Mouse (Mus musculus) kidney, postnatal 0 days (tissue): ENCODE data around the gene Trub2. TPM values are rescaled to one million over a fixed set of nuclear protein-coding genes. Genes with fewer than 3 reads are reported as not detected.

ENCODE experiments used
- ATAC-seq: fragments of 200-750 bp; cut with Nextera tagmentation; replicated peaks from 2 replicates; pipeline ENCODE4 v1.8.0; 2017; ENCODE audit warnings: low read depth, moderate number of reproducible peaks, moderate TSS enrichment, moderate library complexity; ENCODE audit not compliant: low FRiP score
- DNase-seq: peaks from one replicate; pipeline ENCODE4 v3.0.0-alpha.2; 2016; ENCODE audit warnings: low spot score
- H3K27ac ChIP-seq: fragments of 300-500 bp; sonication (generic); 2 replicates; pipeline ENCODE4 v1.5.1; 2014; ENCODE audit warnings: mild to moderate bottlenecking
- H3K27me3 ChIP-seq: fragments of 300-500 bp; sonication (generic); 2 replicates; pipeline ENCODE4 v1.6.1; 2014; ENCODE audit warnings: low read length, mixed read lengths; ENCODE audit not compliant: insufficient read depth
- H3K36me3 ChIP-seq: fragments of 300-500 bp; sonication (generic); 2 replicates; pipeline ENCODE4 v1.6.1; 2014; ENCODE audit warnings: low read length, mixed read lengths; ENCODE audit not compliant: insufficient read depth
- H3K4me1 ChIP-seq: fragments of 300-500 bp; sonication (generic); replicated peaks from 2 replicates; pipeline ENCODE4 v1.6.1; 2014; ENCODE audit warnings: antibody characterized with exemption, low read length, mixed read lengths; ENCODE audit not compliant: insufficient read depth
- H3K4me2 ChIP-seq: fragments of 300-500 bp; sonication (generic); 2 replicates; pipeline ENCODE4 v1.6.1; 2014; ENCODE audit warnings: mild to moderate bottlenecking, low read length, moderate library complexity, mixed read lengths
- H3K4me3 ChIP-seq: fragments of 300-500 bp; sonication (generic); replicated peaks from 2 replicates; pipeline ENCODE4 v1.5.1; 2014; ENCODE audit warnings: low read depth, low read length
- H3K9ac ChIP-seq: fragments of 300-500 bp; sonication (generic); 2 replicates; pipeline ENCODE4 v1.6.1; 2014; ENCODE audit warnings: low read depth, low read length
- H3K9me3 ChIP-seq: fragments of 300-500 bp; sonication (generic); replicated peaks from 2 replicates; pipeline ENCODE4 v1.6.1; 2016; ENCODE audit warnings: low read length, inconsistent platforms, mixed read lengths
- CTCF ChIP-seq: IDR thresholded peaks from 2 replicates; pipeline ENCODE4 v1.5.1; 2016; ENCODE audit warnings: antibody characterized with exemption, low read depth, mild to moderate bottlenecking, moderate library complexity
- WGBS: fragments of 180-500 bp; shearing (Covaris S2); extraction: QIAGEN DNeasy Blood & Tissue Kit; methylation state at CpG from one replicate; pipeline ENCODE4 v1.1.7; 2014; 5-methylcytosine and 5-hydroxymethylcytosine counted together
- polyA plus RNA-seq: library from polyadenylated mRNA; unstranded; fragments of >200 nt; fragmentation: Nextera tagmentation; extraction: Ambion mirVana; gene quantifications from 2 replicates; pipeline ENCODE4 v1.2.1, GENCODE M21; 2015

The Trub2 gene
- polyA plus RNA-seq, 1 experiment from 2014 or later: 24.1 TPM

DNA sequence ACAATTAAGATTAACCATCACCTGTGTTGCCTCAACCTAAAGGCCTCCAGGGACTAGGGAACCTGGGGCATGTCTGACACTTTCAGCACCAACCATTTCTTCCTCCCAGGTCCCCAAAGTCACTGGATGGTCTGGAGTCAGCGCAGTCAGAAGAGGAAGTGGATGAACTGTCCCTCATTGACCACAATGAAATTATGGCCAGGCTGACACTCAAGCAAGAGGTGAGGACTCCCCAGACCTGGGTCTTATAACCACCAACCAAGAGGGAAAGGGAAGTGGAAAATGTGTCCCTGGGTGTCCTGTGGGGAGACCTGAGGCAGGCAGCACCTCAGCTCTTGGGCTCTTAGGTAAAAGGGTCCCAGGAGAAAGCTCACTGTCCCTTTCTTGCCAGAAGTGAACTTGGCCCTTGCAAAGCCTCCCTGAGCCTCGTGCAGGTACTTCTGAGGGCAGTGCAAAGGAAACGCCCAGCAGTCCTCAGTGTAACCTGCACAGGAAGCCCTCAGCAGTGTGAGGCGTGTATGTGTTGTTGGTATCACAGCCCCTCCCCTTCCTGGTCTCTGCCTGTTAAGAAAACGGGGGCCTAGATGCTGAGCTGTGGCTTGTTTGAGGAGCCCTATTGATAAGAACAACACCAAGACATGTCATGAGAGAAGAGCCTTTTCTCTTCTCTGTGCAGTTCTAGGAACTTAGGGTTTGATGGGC is 63.5 kb downstream of the Trub2 start:
- ATAC-seq (no peak), DNase-seq (no peak)
- Histone ChIP-seq H3K9ac (no peak overlapping the region), H3K4me3 (no peak overlapping the region), H3K4me2 (no peak overlapping the region), H3K36me3 (peaks cover 35% of the 10 kb centered on the region), H3K4me1 (no peaks in the 10 kb centered on the region), H3K27ac (no peak overlapping the region), H3K27me3 (no peaks in the 10 kb centered on the region), H3K9me3 (no peaks in the 10 kb centered on the region)
- TF ChIP-seq CTCF: no peak
- 74% methylated on average over 5 of the region's 5 CpGs for WGBS

DNA sequence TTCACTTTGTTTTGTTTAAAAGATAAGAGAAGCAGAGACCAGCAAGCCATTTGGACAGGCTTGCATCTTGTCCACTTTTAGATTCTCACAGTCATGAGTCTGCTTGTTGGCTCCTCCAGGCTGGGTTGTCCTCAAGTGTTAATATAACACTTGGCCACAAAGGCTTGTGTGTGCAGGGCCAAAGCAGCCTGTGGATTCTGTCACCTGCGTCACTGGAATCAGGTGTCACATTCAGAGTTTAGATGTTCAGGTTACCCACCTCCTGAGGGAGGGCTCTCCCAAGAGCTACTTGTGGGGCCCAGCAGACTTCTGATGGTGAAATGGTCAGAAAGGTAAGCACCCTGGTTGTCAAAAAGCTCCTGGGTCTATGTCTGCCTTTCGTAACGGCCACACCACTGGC is 65.2 kb downstream of the Trub2 start:
- Histone ChIP-seq H3K27ac (no peak overlapping the region), H3K4me3 (no peak overlapping the region), H3K27me3 (no peaks in the 10 kb centered on the region), H3K36me3 (peaks cover 33% of the 10 kb centered on the region), H3K9ac (no peak overlapping the region), H3K9me3 (no peaks in the 10 kb centered on the region), H3K4me1 (no peaks in the 10 kb centered on the region), H3K4me2 (no peak overlapping the region)
- DNase-seq: no peak
- TF ChIP-seq CTCF: no peak
- no peak for ATAC-seq
- WGBS: 86% methylated on average over 3 of the region's 3 CpGs

- Histone ChIP-seq H3K9me3 (no peaks in the 10 kb centered on the region), H3K27me3 (no peaks in the 10 kb centered on the region), H3K9ac (no peak overlapping the region), H3K27ac (no peak overlapping the region), H3K36me3 (peaks cover 9% of the 10 kb centered on the region; the same call in 1 of the 2 replicates), H3K4me3 (no peak overlapping the region), H3K4me1 (0 out of 2 replicates have a peak, but pooled peaks cover 7% of the 10 kb centered on the region), H3K4me2 (no peak overlapping the region)
- WGBS: 83% methylated on average over 5 of the region's 5 CpGs
- DNase-seq (no peak), ATAC-seq (no peak)
- TF ChIP-seq CTCF: no peak
Observed at GRCm38 (mm10) chr2:29718581-29718980, 69.7 kb downstream of the Trub2 start.

DNA sequence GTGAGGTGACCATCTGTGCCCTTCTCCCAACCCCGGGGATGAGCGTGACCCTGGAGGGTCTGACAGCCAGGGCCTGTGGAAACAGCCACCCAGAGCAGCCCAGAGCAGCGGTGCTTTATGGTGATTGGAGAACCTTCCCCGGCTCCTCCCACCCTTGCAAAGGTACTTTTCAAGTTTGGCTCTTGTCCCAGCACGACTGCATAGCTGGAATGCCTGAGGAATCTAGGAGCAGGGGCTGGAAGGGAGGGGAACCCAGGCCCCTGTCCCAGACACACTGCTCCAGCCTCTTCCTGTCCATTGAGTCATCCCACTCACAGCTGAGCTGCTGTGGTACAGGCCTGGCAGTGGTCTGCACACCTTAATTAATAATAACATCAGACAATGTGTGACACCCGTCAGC is 71.6 kb downstream of the Trub2 start:
- no peak overlapping the region for H3K4me3 ChIP-seq
- ATAC-seq: peak; percentile 82
- peak; percentile 92 for DNase-seq
- peaks cover 20% of the 10 kb centered on the region; the same call in 1 of the 2 replicates for H3K36me3 ChIP-seq
- H3K27me3 ChIP-seq: no peaks in the 10 kb centered on the region
- no peak overlapping the region for H3K9ac ChIP-seq
- H3K9me3 ChIP-seq: no peaks in the 10 kb centered on the region
- 16% methylated on average over 6 of the region's 6 CpGs for WGBS
- no peak overlapping the region for H3K4me2 ChIP-seq
- no peak for TF ChIP-seq CTCF
- H3K4me1 ChIP-seq: 0 out of 2 replicates have a peak, but pooled peaks cover 7% of the 10 kb centered on the region
- H3K27ac ChIP-seq: peak overlapping the region; percentile 60

- peak; percentile 21 for DNase-seq
- Histone ChIP-seq H3K27me3 (no peaks in the 10 kb centered on the region), H3K9me3 (no peaks in the 10 kb centered on the region), H3K4me1 (0 out of 2 replicates have a peak, but pooled peaks cover 7% of the 10 kb centered on the region), H3K4me2 (no peak overlapping the region), H3K27ac (peak overlapping the region; percentile 60), H3K4me3 (no peak overlapping the region), H3K36me3 (peaks cover 25% of the 10 kb centered on the region; the same call in 1 of the 2 replicates), H3K9ac (0 out of 2 replicates have a peak overlapping the region, but pooled peaks have one; percentile 14)
- no peak for ATAC-seq
- no peak for TF ChIP-seq CTCF
- 32% methylated on average over 7 of the region's 7 CpGs for WGBS
Observed at GRCm38 (mm10) chr2:29716143-29716542, 72.2 kb downstream of the Trub2 start.

DNA sequence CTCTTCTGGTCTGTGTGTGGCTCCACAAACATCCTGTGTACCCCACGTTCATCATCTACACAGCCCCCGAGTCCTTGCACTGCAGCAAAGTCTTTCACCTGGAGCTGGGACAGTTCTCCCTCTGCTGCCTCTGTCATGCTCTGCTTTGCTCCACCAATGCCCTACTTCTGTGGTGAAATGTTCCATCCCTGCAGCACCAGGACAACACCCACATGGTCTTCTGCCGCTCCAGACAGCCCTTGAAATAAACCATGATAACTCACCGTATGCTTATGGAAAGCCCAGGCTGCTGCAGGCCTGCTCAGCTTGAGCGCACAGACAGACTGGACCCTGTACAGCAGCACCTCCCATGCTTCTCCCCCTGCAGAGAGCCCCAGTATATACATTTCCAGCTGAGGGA is 74.2 kb downstream of the Trub2 start:
- ATAC-seq (no peak), DNase-seq (no peak)
- Histone ChIP-seq H3K27ac (no peak overlapping the region), H3K4me2 (no peak overlapping the region), H3K4me3 (no peak overlapping the region), H3K36me3 (peaks cover 24% of the 10 kb centered on the region), H3K9ac (no peak overlapping the region), H3K4me1 (0 out of 2 replicates have a peak, but pooled peaks cover 7% of the 10 kb centered on the region), H3K27me3 (no peaks in the 10 kb centered on the region), H3K9me3 (no peaks in the 10 kb centered on the region)
- WGBS: 90% methylated on average over 5 of the region's 5 CpGs
- TF ChIP-seq CTCF: no peak
